ENCODE assay signal across 8 mouse cellular contexts in genomic region chr4:82503274-82504014, GRCm38 (mm10).
DNase-seq lines count a peak whose midpoint lies in the region; ATAC-seq and TF ChIP-seq lines count a peak whose summit lies in the region.

No protein-coding gene starts in this region.

- no peak for TF ChIP-seq CTCF in liver, adult 2 months (IDR thresholded peaks at IDR 0.05; ENCODE audit: low read depth, low read length)
- no peak for TF ChIP-seq CTCF in intestine, postnatal 0 days (IDR thresholded peaks at IDR 0.05; ENCODE audit: low read depth)

- no peak for ATAC-seq in intestine, postnatal 0 days
- ATAC-seq in neural tube, embryonic 13.5 days (ENCODE audit: low read depth): no peak

- peaks cover 17% of the 10 kb centered on the region for H3K79me2 ChIP-seq in liver, adult 2 months (ENCODE audit: control insufficient read depth, insufficient read depth, low read length)

- peak overlapping the region; percentile 53; the same call in 1 of the 2 replicates for H3K9ac ChIP-seq in liver, adult 2 months (ENCODE audit: low read depth, low read length)
- H3K9ac ChIP-seq in intestine, postnatal 0 days (ENCODE audit: low read depth, low read length): peak overlapping the region; percentile 93
- H3K9ac ChIP-seq in neural tube, embryonic 13.5 days: peak overlapping the region; percentile 99

- peak; percentile 75 for DNase-seq in liver, adult 2 months (ENCODE audit: extremely low read depth, low read depth, low spot score)
- no peak for DNase-seq in liver
- no peak for DNase-seq in forebrain, embryonic 10.5 days (ENCODE audit: extremely low spot score, low spot score)
- DNase-seq in cerebellum, postnatal 4 days (ENCODE audit: low spot score in 2 of 2): no peak
- no peak for DNase-seq in thymus, postnatal 25 days
- DNase-seq in frontal cortex, adult 2 months (ENCODE audit: extremely low spot score in 1 of 2, low spot score in 1 of 2): no peak

- H3K27me3 ChIP-seq in liver, adult 2 months (ENCODE audit: control insufficient read depth, insufficient read depth, low read length): no peaks in the 10 kb centered on the region
- H3K27me3 ChIP-seq in forebrain, embryonic 10.5 days (ENCODE audit: poor library complexity, severe bottlenecking): peaks cover 33% of the 10 kb centered on the region
- H3K27me3 ChIP-seq in intestine, postnatal 0 days (replicated peaks; ENCODE audit: control insufficient read depth, insufficient read depth, low read length): no peaks in the 10 kb centered on the region
- peaks cover 4% of the 10 kb centered on the region; the same call in 1 of the 2 replicates for H3K27me3 ChIP-seq in neural tube, embryonic 13.5 days

- H3K4me2 ChIP-seq in intestine, postnatal 0 days (replicated peaks; ENCODE audit: low read depth): peak overlapping the region; percentile 94
- H3K4me2 ChIP-seq in neural tube, embryonic 13.5 days: peak overlapping the region; percentile 77

- TF ChIP-seq POLR2A in liver, adult 2 months (IDR thresholded peaks at IDR 0.05; ENCODE audit: extremely low read depth, insufficient read depth, low read length): no peak

- peak overlapping the region; percentile 99 for H3K4me3 ChIP-seq in liver, adult 2 months (ENCODE audit: insufficient read depth, low read depth, low read length)
- peak overlapping the region; percentile 83 for H3K4me3 ChIP-seq in forebrain, embryonic 10.5 days
- peak overlapping the region; percentile 97 for H3K4me3 ChIP-seq in intestine, postnatal 0 days (ENCODE audit: low read depth, low read length)
- H3K4me3 ChIP-seq in neural tube, embryonic 13.5 days: peak overlapping the region; percentile 91

- peaks cover 20% of the 10 kb centered on the region for H3K4me1 ChIP-seq in liver, adult 2 months (ENCODE audit: control insufficient read depth, insufficient read depth, low read length)
- peaks cover 74% of the 10 kb centered on the region for H3K4me1 ChIP-seq in forebrain, embryonic 10.5 days
- H3K4me1 ChIP-seq in intestine, postnatal 0 days (replicated peaks; ENCODE audit: control insufficient read depth, insufficient read depth, low read length): peaks cover 6% of the 10 kb centered on the region; the same call in 1 of the 2 replicates
- H3K4me1 ChIP-seq in neural tube, embryonic 13.5 days (replicated peaks): peaks cover 39% of the 10 kb centered on the region

- no peak overlapping the region for H3K27ac ChIP-seq in liver, adult 2 months (replicated peaks; ENCODE audit: insufficient read depth, low read depth, low read length)
- H3K27ac ChIP-seq in forebrain, embryonic 10.5 days: peak overlapping the region; percentile 99
- H3K27ac ChIP-seq in intestine, postnatal 0 days (ENCODE audit: low read depth, low read length): no peak overlapping the region
- peak overlapping the region; percentile 99 for H3K27ac ChIP-seq in neural tube, embryonic 13.5 days (replicated peaks)

- H3K9me3 ChIP-seq in forebrain, embryonic 10.5 days: no peaks in the 10 kb centered on the region
- no peaks in the 10 kb centered on the region for H3K9me3 ChIP-seq in intestine, postnatal 0 days (ENCODE audit: control insufficient read depth)
- H3K9me3 ChIP-seq in neural tube, embryonic 13.5 days: no peaks in the 10 kb centered on the region

- WGBS in liver, adult 2 months: 5% methylated on average over 8 of the region's 8 CpGs
- WGBS in forebrain, embryonic 10.5 days: 32% methylated on average over 8 of the region's 8 CpGs
- WGBS in intestine, postnatal 0 days: 5% methylated on average over 8 of the region's 8 CpGs
- WGBS in neural tube, embryonic 13.5 days: 16% methylated on average over 8 of the region's 8 CpGs

- peaks cover 1% of the 10 kb centered on the region; the same call in 1 of the 2 replicates for H3K36me3 ChIP-seq in liver, adult 2 months (ENCODE audit: control insufficient read depth, insufficient read depth, low read length)
- H3K36me3 ChIP-seq in forebrain, embryonic 10.5 days (replicated peaks): peaks cover 4% of the 10 kb centered on the region
- H3K36me3 ChIP-seq in intestine, postnatal 0 days (ENCODE audit: control insufficient read depth, insufficient read depth): no peaks in the 10 kb centered on the region; the same call in 1 of the 2 replicates
- H3K36me3 ChIP-seq in neural tube, embryonic 13.5 days: no peaks in the 10 kb centered on the region; the same call in 1 of the 2 replicates

Comparison
In these comparisons a context has a peak if more than half of its experiments do, and no peak if none do; other contexts are left out.
1. H3K27ac ChIP-seq: peak in forebrain, embryonic 10.5 days (single experiment) and neural tube, embryonic 13.5 days (single experiment); none in liver, adult 2 months (single experiment) and intestine, postnatal 0 days (single experiment).
2. Peak in every context shown above with its lines, with median percentiles within 50 percentile points of each other: H3K4me3 ChIP-seq and H3K9ac ChIP-seq.